Mouse (Mus musculus) spleen, adult 18-20 months (tissue): Measurements from ENCODE around the gene Smg5.
"Not testable (repeated sequence)": the region's sequence is repeated elsewhere in the genome, so short reads cannot be mapped to it uniquely, and the experiment has no call there.

ENCODE experiments used
- DNase-seq, 2 experiments: peaks; one replicate each; pipeline ENCODE4 v3.0.0; 2022; ENCODE audit warnings: mixed read lengths in 2 of 2

Gene Smg5

GRCm38 (mm10) chr3:88354396-88355165 lies 18.5 kb downstream of the Smg5 start:
- no peak for DNase-seq

- DNase-seq = no peak
Observed at GRCm38 (mm10) chr3:88359584-88359983, 23.5 kb downstream of the Smg5 start.

- DNase-seq = no peak
Observed at GRCm38 (mm10) chr3:88359989-88360388, 23.9 kb downstream of the Smg5 start.

- DNase-seq = no peak
Observed at GRCm38 (mm10) chr3:88361096-88361495, 25.0 kb downstream of the Smg5 start.

- no peak for DNase-seq
Observed at GRCm38 (mm10) chr3:88361612-88362313, 25.7 kb downstream of the Smg5 start.

- DNase-seq = no peak
Observed at GRCm38 (mm10) chr3:88363700-88364099, 27.6 kb downstream of the Smg5 start.

GRCm38 (mm10) chr3:88364337-88364736 lies 28.3 kb downstream of the Smg5 start, which contains the start of gene Paqr6:
Paqr6 (plus strand) TSS chr3:88364584.
- peak in 1 of 2 experiments; percentile 23 for DNase-seq

- DNase-seq = no peak
Observed at GRCm38 (mm10) chr3:88365705-88366361, 29.8 kb downstream of the Smg5 start.

- peak; percentile 35 to 42 for DNase-seq
Observed at GRCm38 (mm10) chr3:88366830-88367428, 30.9 kb downstream of the Smg5 start.

GRCm38 (mm10) chr3:88367517-88367916 lies 31.5 kb downstream of the Smg5 start:
- DNase-seq = not testable (repeated sequence)

GRCm38 (mm10) chr3:88368511-88368910 lies 32.5 kb downstream of the Smg5 start:
- DNase-seq = not testable (repeated sequence)

- not testable (repeated sequence) for DNase-seq
Observed at GRCm38 (mm10) chr3:88372643-88373042, 36.6 kb downstream of the Smg5 start, which contains the start of gene Bglap3. Bglap3 (minus strand) TSS chr3:88372743.

- not testable (repeated sequence) for DNase-seq
Observed at GRCm38 (mm10) chr3:88375750-88376626, 39.9 kb downstream of the Smg5 start.

GRCm38 (mm10) chr3:88376644-88377043 lies 40.6 kb downstream of the Smg5 start:
- DNase-seq = not testable (repeated sequence)

- DNase-seq = not testable (repeated sequence)
Observed at GRCm38 (mm10) chr3:88378599-88378998, 42.5 kb downstream of the Smg5 start, which contains the start of gene Bglap2. Bglap2 (minus strand) TSS chr3:88378699.

GRCm38 (mm10) chr3:88381389-88382315 lies 45.6 kb downstream of the Smg5 start:
- DNase-seq = peak; percentile 23 to 32

- DNase-seq = not testable (repeated sequence)
Observed at GRCm38 (mm10) chr3:88382383-88382782, 46.3 kb downstream of the Smg5 start.

- no peak for DNase-seq
Observed at GRCm38 (mm10) chr3:88384364-88384763, 48.3 kb downstream of the Smg5 start, which contains the start of gene Bglap. Bglap (minus strand) TSS chr3:88384464.

- DNase-seq = no peak
Observed at GRCm38 (mm10) chr3:88393776-88394375, 57.8 kb downstream of the Smg5 start.

GRCm38 (mm10) chr3:88395288-88395687 lies 59.2 kb downstream of the Smg5 start:
- DNase-seq = peak; percentile 37 to 49
